Mouse (Mus musculus): ENCODE results near the gene Dido1. TPM values are rescaled to one million over a fixed set of nuclear protein-coding genes. Genes with fewer than 3 reads are reported as not detected.

The Dido1 gene
- total and polyA plus RNA-seq, 3 experiments, result 17.8 to 35.1 (median 30.1) TPM

DNA sequence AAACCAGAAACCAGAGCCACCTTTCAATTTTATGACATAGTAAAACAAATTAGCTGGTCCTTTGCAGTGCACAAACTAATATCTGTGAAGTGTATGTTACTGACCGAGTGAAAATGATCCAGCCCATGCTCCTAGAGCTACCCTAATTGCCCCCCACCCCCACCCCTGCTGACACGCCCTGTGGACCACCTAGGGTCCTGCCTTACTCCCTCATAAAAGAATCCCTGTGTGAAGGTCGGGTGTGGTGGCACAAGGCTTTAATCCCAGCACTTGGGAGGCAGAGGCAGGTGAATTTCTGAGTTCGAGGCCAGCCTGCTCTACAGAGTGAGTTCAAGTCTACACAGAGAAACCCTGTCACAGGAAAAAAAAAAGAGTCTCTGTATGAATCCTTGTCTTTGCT is 1.7 kb upstream of the Dido1 start (continued):
- TF ChIP-seq KAT2A (conservative IDR thresholded peaks at IDR 0.05; ENCODE audit: low read depth, low read length), result no peak
- no peak for TF ChIP-seq GABPA (IDR thresholded peaks at IDR 0.05; ENCODE audit: low read depth, low read length)
- TF ChIP-seq NELFE (IDR thresholded peaks at IDR 0.05; ENCODE audit: low read depth, low read length), result 0 out of 2 replicates have a peak, but pooled peaks have one; percentile 7
- no peak for TF ChIP-seq NRF1 (IDR thresholded peaks at IDR 0.05; ENCODE audit: insufficient read depth, low read depth, low read length, poor library complexity, severe bottlenecking)
- 0 out of 2 replicates have a peak, but pooled peaks have one; percentile 13 for TF ChIP-seq MYB (IDR thresholded peaks at IDR 0.05; ENCODE audit: low read depth, low read length)
- TF ChIP-seq MXI1 (IDR thresholded peaks at IDR 0.05; ENCODE audit: low read depth, low read length), result no peak
- no peak for TF ChIP-seq USF2 (IDR thresholded peaks at IDR 0.05; ENCODE audit: borderline replicate concordance in 1 of 2, insufficient read depth in 1 of 2, low read depth in 1 of 2, low read length in 2 of 2)
- TF ChIP-seq MEF2A (IDR thresholded peaks at IDR 0.05; ENCODE audit: extremely low read depth, insufficient replicate concordance, low read depth, low read length, poor library complexity, severe bottlenecking), result no peak
- TF ChIP-seq USF1 (IDR thresholded peaks at IDR 0.05; ENCODE audit: low read depth, low read length), result no peak
- no peak for TF ChIP-seq EP300 (IDR thresholded peaks at IDR 0.05; ENCODE audit: low read depth in 1 of 2, low read length in 2 of 2)
- TF ChIP-seq UBTF (IDR thresholded peaks at IDR 0.05; ENCODE audit: borderline replicate concordance, insufficient read depth, low read depth, low read length), result no peak

DNA sequence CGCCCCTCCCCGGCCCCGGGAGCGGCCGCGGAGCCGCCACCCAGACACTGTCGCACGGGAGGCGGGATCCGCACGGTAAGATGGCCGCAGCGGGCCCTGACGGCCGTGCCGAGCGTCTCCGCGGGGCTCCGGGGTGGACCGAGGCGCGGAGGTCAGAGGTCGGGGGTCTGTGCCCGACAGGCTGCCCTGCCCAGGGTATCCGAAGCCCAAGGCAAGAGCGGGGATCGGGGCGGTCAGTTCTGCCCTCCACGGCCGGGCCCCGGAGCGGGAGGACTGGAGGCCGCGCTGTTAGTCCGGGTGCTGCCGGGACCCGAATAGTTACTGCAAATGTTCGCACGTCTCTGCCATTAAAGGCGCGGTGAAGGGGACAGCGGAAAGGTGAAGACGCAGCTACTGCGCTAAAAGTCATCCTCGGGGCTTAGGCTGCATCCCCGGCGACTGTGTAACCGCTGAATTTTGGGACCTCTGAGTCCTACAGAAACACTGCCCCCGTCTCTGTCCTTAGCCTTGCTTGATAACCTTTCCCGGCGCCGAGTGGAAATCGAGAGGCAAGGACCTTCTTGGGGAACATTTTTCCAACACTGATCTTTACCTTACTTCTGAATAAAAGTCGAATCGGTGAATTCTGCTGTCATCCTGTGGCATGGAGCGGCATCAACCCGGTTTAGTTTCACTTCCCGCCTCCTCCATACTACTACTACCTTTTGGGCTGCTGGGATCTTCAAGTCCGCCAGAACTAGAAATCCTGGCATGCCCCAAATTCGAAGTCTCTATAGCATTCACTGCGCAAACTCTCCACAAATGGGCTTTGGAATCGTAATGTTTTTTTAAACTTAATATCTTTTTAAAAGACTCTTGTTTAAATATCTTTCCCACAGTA is 717 bp upstream of the Dido1 start:
- Histone ChIP-seq H3K4me3 (ENCODE audit: control insufficient read depth in 1 of 2, insufficient read depth in 1 of 2, low read depth in 2 of 2, low read length in 2 of 2) (peak overlapping the region; percentile 86 to 99), H3K4me1 (ENCODE audit: control insufficient read depth in 1 of 2, insufficient read depth in 2 of 2, low read length in 2 of 2) (peaks cover 5 to 27% of the 10 kb centered on the region in 2 experiments)

More for the DNA sequence above, 717 bp upstream of the Dido1 start:
- Histone ChIP-seq H3K9me3 (replicated peaks; ENCODE audit: insufficient read depth, low read length) (no peaks in the 10 kb centered on the region), H3K79me2 (ENCODE audit: control insufficient read depth, insufficient read depth, low read length, poor library complexity) (peaks cover 59% of the 10 kb centered on the region), H3K27ac (ENCODE audit: control insufficient read depth, low read depth, low read length) (peak overlapping the region; percentile 83), H3K27me3 (ENCODE audit: control insufficient read depth in 1 of 2, insufficient read depth in 2 of 2, low read length in 2 of 2) (no peaks in the 10 kb centered on the region), H3K9ac (ENCODE audit: control insufficient read depth, low read depth, low read length, poor library complexity, severe bottlenecking) (peak overlapping the region; percentile 95), H3K36me3 (ENCODE audit: control insufficient read depth in 1 of 2, insufficient read depth in 2 of 2, low read length in 2 of 2) (peaks cover 8 to 37% of the 10 kb centered on the region in 2 experiments)
- TF ChIP-seq SMC3 (IDR thresholded peaks at IDR 0.05; ENCODE audit: low read depth, low read length), result no peak
- peak in 1 of 2 experiments; percentile 46; a peak in 3 of 4 replicates for TF ChIP-seq POLR2A (IDR thresholded peaks at IDR 0.05; ENCODE audit: control insufficient read depth in 1 of 2, insufficient read depth in 1 of 2, low read depth in 1 of 2, low read length in 2 of 2, poor library complexity in 1 of 2)
- TF ChIP-seq MAFK (IDR thresholded peaks at IDR 0.05; ENCODE audit: borderline replicate concordance, low read depth, low read length), result no peak
- TF ChIP-seq TCF12 (IDR thresholded peaks at IDR 0.05; ENCODE audit: low read depth, low read length), result 0 out of 2 replicates have a peak, but pooled peaks have one; percentile 8
- TF ChIP-seq NELFE (IDR thresholded peaks at IDR 0.05; ENCODE audit: low read depth, low read length), result peak; percentile 53
- 0 out of 2 replicates have a peak, but pooled peaks have one; percentile 14 for TF ChIP-seq MAZ (IDR thresholded peaks at IDR 0.05; ENCODE audit: low read depth, low read length)
- TF ChIP-seq CHD1 (IDR thresholded peaks at IDR 0.05; ENCODE audit: low read depth, low read length), result peak; percentile 78; the same call in 1 of the 2 replicates
- no peak for TF ChIP-seq ZNF384 (IDR thresholded peaks at IDR 0.05; ENCODE audit: low read depth, low read length)
- TF ChIP-seq POLR2AphosphoS5 (IDR thresholded peaks at IDR 0.05; ENCODE audit: borderline replicate concordance, low read depth, low read length), result no peak
- DNase-seq (ENCODE audit: low read depth, low spot score), result peak; percentile 57
